Mouse (Mus musculus): ENCODE measurements around the gene Fbrs.
"Not testable (repeated sequence)": the region's sequence is repeated elsewhere in the genome, so short reads cannot be mapped to it uniquely, and the experiment has no call there.

The Fbrs gene

DNA sequence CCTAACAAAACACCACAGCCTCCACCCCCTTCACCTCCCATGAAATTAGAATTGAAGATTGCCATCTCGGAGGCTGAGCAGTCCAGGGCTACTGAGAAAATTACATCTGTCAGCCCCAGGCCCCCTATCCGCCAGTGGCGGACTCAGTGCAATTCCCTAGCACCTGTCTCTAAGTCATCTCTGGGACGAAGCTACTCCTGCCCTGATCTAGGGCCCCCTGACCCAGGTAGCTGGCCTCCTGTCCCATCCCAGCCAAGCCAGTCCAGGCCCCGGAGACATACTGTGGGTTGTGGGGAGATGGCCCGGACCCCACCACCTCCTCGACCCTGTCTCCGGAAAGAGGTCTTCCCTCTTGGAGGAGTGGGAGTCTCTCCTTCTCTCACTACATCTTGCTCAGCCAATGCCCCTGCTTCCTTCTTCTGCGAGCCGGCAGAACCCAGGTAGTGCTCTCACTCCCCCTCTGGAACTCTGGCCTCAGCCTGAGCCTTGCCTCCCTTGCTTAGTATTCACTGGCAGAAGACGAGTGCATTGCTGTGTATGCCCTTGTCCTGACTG is 3.7 kb upstream of the Fbrs start:
- no peak for DNase-seq (ENCODE audit: inconsistent age in 2 of 2, low spot score in 1 of 2)

- DNase-seq (ENCODE audit: inconsistent age in 2 of 2, low spot score in 1 of 2), result peak; percentile 58 to 67
Observed at GRCm38 (mm10) chr7:127476336-127476735, 2.7 kb upstream of the Fbrs start.

- DNase-seq (ENCODE audit: inconsistent age in 2 of 2, low spot score in 1 of 2), result no peak
Observed at GRCm38 (mm10) chr7:127476855-127477254, 2.1 kb upstream of the Fbrs start.

DNA sequence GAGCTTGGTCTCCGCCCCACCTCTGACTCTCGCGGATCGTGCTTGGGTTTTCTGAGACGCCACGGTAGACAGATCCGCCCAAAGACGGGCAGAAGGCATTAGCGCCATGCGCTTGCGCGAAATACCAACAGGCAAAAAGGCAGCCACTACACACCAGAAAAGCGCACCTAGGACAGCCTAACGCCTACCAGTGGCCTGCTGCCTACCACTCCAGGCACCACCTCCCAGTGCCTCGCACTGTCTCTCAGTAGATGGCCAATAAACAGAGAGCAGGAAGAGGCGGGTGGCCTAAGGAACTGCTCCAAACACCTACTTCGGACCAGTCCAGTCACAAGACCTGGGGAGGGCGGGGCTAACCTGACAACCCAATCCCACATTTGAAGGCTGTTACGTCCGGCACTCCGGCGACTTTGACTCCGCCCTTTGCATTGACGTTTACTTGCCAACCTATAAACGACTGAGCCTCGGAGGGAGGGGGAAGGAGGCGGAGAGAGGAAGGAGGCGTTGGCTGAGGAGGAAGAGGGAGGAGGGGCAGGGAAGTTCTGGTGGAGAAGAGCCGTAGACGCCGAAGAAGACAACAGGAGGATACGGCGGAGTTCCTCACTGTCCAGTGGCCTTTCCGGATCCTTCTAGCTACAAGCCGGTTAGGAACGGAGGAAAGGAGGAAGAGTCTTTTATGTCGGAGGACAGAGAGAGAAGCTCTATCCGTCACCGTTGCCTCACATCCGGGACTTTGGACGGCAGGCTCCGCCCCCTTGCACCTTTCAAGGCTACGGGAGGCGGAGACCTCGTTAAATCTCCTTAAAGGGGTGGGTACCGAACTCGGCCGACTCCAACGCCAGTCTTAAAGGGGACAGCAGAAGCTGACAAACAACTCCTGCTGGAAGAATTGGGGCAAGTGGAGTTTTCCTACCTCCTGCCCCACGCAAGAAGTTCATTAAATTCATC is 1.0 kb upstream of the Fbrs start:
- peak; percentile 100 for DNase-seq (ENCODE audit: inconsistent age in 2 of 2, low spot score in 1 of 2)

DNA sequence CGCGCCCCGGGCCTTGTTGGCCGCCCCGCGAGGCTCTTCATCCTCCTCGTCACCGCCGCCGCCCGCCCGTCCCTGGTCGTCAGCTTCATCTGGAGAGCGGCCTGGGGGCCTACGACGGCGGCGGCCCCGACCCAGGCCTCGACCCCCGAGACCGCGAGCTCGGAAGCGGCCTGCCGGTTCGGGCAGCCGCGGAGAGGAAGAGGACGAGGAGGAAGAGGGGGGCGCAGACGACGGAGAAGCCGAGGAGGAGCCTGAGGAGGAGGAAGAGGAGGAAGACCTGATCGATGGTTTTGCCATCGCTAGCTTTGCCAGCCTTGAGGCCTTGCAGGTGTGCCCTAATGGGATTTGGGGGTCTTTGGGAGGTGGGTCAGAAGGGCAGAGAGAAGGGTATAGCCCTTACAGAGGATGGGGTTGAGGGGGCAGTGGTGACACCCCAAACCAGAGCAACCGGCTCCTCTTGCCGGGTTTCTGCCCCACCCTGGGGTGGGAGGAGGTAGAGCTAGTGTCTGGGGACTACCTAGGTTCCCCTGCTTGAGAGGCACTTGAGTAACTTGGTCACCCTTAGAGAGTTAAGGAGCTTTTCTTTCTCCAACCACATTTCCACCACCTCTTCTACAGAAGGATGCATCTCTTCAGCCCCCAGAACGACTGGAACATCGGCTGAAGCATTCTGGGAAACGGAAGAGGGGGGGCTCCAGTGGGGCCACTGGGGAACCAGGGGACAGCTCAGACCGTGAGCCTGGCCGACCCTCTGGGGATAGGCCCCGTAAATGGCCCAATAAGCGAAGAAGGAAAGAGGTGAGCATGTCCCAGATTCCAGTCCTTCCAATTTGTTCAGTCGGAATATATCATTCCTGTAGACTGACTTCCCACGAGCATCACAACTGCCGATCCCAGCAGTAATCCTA is 573 bp downstream of the Fbrs start:
- peak; percentile 39 to 75 for DNase-seq (ENCODE audit: inconsistent age in 2 of 2, low spot score in 1 of 2)

GRCm38 (mm10) chr7:127480321-127480720 is 1.3 kb downstream of the Fbrs start:
- peak in 1 of 2 experiments; percentile 56 for DNase-seq (ENCODE audit: inconsistent age in 2 of 2, low spot score in 1 of 2)

GRCm38 (mm10) chr7:127485416-127485815 is 6.4 kb downstream of the Fbrs start:
- DNase-seq (ENCODE audit: inconsistent age in 2 of 2, low spot score in 1 of 2), result no peak

DNA sequence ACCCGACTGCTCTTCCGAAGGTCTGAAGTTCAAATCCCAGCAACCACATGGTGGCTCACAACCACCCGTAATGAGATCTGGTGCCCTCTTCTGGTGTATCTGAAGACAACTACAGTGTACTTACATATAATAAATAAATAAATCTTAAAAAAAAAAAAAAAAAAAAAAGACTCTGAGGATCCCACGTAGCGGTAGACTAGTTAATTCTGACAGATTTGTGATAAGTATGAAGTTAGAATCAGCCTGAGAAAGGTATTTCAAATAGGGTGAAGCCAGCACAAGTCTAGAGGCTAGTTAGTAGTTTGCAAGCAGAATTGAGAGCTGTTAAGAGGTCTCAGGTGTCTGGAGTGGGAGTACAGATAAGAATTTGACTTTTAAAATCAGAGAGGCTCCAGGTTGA is 9.4 kb downstream of the Fbrs start:
- not testable (repeated sequence) for DNase-seq (ENCODE audit: inconsistent age in 2 of 2, low spot score in 1 of 2)

- no peak for DNase-seq (ENCODE audit: inconsistent age in 2 of 2, low spot score in 1 of 2)
Observed at GRCm38 (mm10) chr7:127489982-127490381, 11.0 kb downstream of the Fbrs start.

GRCm38 (mm10) chr7:127491846-127492245 is 12.8 kb downstream of the Fbrs start:
- no peak for DNase-seq (ENCODE audit: inconsistent age in 2 of 2, low spot score in 1 of 2)

GRCm38 (mm10) chr7:127494648-127495047 is 15.6 kb downstream of the Fbrs start:
- DNase-seq (ENCODE audit: inconsistent age in 2 of 2, low spot score in 1 of 2), result no peak

DNA sequence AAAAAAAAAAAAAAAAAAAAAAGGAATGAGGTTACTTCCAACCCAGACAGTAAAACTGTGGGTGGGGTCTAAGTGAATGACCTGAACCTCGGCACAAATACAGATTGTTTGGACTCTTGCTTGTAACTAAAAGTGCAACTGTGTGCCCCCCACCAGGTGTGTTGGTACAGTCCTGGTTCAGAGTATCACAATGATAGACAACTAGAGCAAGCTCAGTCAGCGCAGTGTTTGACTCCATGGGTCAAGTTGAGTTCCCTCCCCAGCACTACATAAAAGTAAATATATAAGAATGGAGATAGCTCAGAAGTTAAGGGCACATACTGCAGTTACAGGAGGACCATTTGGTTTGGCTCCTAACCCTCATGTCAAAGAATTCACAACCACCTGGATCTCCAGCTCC is 18.4 kb downstream of the Fbrs start:
- DNase-seq (ENCODE audit: inconsistent age in 2 of 2, low spot score in 1 of 2), result no peak

- peak; percentile 36 to 78 for DNase-seq (ENCODE audit: inconsistent age in 2 of 2, low spot score in 1 of 2)
Observed at GRCm38 (mm10) chr7:127498407-127498806, 19.4 kb downstream of the Fbrs start.

DNA sequence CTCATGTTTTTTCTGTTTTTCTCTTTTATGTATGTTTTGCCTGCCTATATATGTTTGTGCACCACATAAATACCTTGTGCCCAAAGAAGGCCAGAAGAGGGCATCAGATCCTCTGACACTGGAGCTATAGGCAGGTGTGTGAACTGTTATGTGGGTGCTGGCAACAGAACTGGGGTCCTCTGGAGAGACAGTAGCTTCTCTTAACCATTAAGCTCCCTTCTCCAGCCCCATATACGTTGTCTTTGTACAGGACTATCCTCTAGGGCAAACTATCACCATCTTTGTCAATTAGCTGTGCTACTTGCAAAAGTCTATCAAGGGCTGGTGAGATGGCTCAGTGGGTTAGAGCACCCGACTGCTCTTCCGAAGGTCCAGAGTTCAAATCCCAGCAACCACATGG is 29.3 kb downstream of the Fbrs start:
- no peak for DNase-seq (ENCODE audit: inconsistent age in 2 of 2, low spot score in 1 of 2)

DNA sequence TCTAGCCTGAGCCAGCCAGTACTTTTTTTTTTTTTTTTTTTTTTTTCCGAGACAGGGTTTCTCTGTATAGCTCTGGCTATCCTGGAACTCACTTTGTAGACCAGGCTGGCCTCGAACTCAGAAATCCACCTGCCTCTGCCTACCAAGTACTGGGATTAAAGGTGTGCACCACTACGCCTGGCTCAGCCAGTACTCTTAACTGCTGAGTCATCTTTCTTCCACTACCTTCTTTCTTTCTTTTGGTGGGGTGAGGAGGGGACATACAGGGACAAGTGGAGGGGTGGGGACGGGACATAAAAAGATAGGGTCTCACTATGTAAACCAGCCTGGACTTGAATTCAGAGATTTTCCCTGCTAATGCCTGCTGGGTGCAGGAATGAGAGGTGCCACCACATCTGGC is 30.8 kb downstream of the Fbrs start:
- not testable (repeated sequence) for DNase-seq (ENCODE audit: inconsistent age in 2 of 2, low spot score in 1 of 2)

DNA sequence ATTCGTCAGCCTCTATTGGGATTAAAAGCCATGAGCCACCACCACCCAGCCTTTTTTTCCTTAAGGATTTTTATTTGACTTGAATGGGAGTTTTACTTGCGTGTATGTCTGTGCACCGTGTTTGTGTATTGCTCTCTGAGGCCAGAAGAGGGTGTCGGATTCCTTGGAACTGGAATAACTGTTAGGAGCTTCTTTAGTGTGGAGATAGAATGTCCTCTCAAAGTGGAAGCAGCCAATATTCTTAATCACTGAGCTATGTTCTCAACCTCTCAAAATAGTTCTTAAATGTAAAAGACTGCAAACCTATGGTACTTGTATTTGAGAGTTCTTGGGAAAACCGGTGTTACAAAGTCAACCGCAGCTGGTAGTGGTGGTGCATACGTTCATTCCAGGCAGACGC is 32.2 kb downstream of the Fbrs start:
- peak in 1 of 2 experiments; percentile 31 for DNase-seq (ENCODE audit: inconsistent age in 2 of 2, low spot score in 1 of 2)

- DNase-seq (ENCODE audit: inconsistent age in 2 of 2, low spot score in 1 of 2), result peak; percentile 97 to 98
Observed at GRCm38 (mm10) chr7:127511808-127512230, 32.8 kb downstream of the Fbrs start, which contains the start of gene Srcap. Gene Srcap (plus strand): TSS chr7:127511983.

DNA sequence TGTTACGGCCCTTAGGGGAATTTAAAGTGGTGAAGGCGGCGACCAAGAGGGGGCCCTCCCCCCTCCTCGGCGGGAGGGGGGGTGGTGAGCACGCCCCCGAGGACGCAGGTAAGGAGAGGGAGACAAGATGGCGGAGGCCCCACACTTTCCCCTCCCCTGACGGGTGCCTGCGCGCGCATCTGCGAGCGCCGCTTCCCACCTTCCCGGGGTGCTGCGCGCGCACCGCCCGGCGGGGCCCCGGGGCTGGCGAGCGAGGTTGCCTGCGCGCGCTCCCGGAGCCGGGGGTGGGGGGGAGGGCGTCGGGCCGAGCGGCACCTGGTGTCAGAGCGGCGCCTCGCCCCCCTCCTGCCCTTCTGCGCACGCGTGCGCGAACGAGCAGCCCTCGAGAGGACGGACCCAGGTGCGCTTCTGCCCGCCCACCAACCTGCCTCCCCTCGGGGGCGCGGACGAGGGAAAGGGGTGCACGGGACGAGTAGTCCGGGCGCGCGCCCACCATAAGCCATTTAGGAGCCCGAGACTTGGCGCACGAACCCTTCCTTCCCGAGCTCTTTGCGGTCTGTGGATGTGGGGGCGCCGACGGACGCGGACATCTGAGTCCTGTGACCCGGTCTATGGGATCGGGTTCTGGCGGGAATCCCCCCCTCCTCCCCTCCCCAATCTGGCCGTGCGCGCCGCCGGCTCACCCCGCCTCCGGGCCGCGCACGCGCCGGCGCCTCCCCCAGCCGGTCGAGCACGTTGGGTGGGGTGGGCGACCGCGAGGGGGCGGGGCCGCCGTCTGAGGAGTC is 33.4 kb downstream of the Fbrs start:
- peak; percentile 95 to 98 for DNase-seq (ENCODE audit: inconsistent age in 2 of 2, low spot score in 1 of 2)

DNA sequence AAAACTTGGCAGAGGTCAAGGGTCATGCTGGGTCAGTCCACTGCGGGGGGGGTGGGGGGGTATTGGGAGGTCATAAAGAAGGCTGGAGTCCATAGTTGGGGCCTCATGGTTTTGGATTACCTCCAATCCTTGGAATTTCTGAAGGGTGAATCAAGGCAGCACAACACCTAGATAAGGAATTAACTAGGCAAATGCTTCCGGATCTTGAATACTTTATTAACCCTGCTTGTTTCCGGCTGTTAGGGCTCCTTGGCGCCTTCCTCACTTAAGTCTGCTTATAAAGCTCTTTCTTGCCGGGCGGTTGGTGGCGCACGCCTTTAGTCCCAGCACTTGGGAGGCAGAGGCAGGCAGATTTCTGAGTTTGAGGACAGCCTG is 34.0 kb downstream of the Fbrs start:
- peak in 1 of 2 experiments; percentile 45 for DNase-seq (ENCODE audit: inconsistent age in 2 of 2, low spot score in 1 of 2)

GRCm38 (mm10) chr7:127513781-127514180 is 34.8 kb downstream of the Fbrs start:
- peak; percentile 24 to 79 for DNase-seq (ENCODE audit: inconsistent age in 2 of 2, low spot score in 1 of 2)

All from adrenal gland, adult (tissue).